Mouse (Mus musculus) testis, adult 2 months (tissue): ENCODE results near the gene Tnrc6b. TPM values are rescaled to one million over a fixed set of nuclear protein-coding genes. Genes with fewer than 3 reads are reported as not detected.
A peak's percentile ranks its signal among the peaks of the same experiment; 100 is the strongest.

Source experiments
- H3K27ac ChIP-seq: fragments of 200-500 bp; 2 replicates; pipeline ENCODE4 v1.5.1; 2012; ENCODE audit warnings: low read depth, low read length; ENCODE audit not compliant: control insufficient read depth, insufficient read depth
- H3K27me3 ChIP-seq: fragments of 200-500 bp; 2 replicates; pipeline ENCODE4 v1.6.1; 2012; ENCODE audit warnings: mild to moderate bottlenecking, low read length, moderate library complexity; ENCODE audit not compliant: control insufficient read depth, insufficient read depth
- H3K36me3 ChIP-seq: fragments of 200-500 bp; 2 replicates; pipeline ENCODE4 v1.6.1; 2012; ENCODE audit warnings: mild to moderate bottlenecking, low read length; ENCODE audit not compliant: control insufficient read depth, insufficient read depth
- H3K4me1 ChIP-seq: fragments of 200-500 bp; 2 replicates; pipeline ENCODE4 v1.6.1; 2012; ENCODE audit warnings: low read length; ENCODE audit not compliant: control insufficient read depth, insufficient read depth
- H3K4me3 ChIP-seq: fragments of 200-500 bp; 2 replicates; pipeline ENCODE4 v1.5.1; 2012; ENCODE audit warnings: low read depth, mild to moderate bottlenecking, low read length, moderate library complexity, mixed read lengths; ENCODE audit not compliant: control insufficient read depth
- CTCF ChIP-seq: fragments of 200-500 bp; IDR thresholded peaks from 2 replicates; pipeline ENCODE4 v1.5.1; 2012; ENCODE audit warnings: low read depth, mild to moderate bottlenecking, inconsistent platforms, low read length, moderate library complexity; ENCODE audit not compliant: control insufficient read depth, insufficient read depth, insufficient replicate concordance
- POLR2A ChIP-seq: fragments of 200-500 bp; IDR thresholded peaks from 2 replicates; pipeline ENCODE4 v1.6.1; 2012; ENCODE audit warnings: low read depth, mild to moderate bottlenecking, inconsistent platforms, low read length, moderate library complexity; ENCODE audit not compliant: control insufficient read depth
- polyA plus RNA-seq: library from polyadenylated mRNA; depleted of rRNA; stranded (reverse); fragments of >200 nt; gene quantifications from 2 replicates; pipeline ENCODE4 v1.2.3, GENCODE M21; 2012; rRNA removed

Tnrc6b gene
- 26.5 and 29.5 TPM in 2 replicates for polyA plus RNA-seq

DNA sequence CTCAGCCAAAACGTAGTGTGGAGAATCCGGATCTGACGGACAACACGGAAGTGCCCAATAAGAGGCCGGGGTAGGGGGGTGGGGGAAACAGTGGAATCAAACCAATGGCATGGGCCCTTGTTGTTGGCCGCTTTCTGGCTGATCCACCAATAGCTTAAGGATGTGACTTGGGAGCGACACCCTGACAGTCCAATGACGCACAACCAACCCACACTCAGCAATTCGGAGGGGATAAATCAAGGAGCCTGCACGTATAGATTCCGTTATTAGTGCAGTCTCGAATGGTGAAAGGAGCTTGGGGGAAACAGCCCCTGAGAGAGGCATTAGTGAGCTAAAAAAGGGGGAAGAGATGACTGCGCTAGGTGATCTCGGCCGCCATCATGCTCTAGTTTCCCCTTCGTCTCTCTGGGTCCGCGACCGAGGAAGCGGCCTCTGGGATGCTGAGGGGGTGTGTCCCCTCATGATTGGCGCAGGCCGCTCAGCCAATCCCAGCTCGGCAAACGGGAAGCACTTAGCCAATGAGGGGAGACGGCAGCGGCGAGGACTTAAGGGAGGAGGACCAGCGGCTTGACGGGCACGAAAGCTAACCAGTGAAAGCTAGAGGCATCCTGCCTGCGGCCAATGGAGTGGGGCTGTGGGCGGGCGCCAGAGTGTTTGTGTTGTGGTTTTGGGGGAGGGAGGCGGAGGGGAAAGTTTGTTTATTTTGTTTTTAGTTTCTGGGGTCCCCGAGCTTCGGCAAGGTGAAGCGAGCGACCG, at the start of gene Tnrc6b:
TSS of gene Tnrc6b (plus strand) at position 706 of the 756 bp plus-strand sequence.
- Histone ChIP-seq H3K27ac (peak within 1 kb of the TSS; percentile 99), H3K27me3 (no peaks in the 10 kb centered on the region), H3K36me3 (no peaks in the 10 kb centered on the region), H3K4me3 (peak within 1 kb of the TSS; percentile 93), H3K4me1 (peaks cover 15% of the 10 kb centered on the region)
- no peak for TF ChIP-seq CTCF
- TF ChIP-seq POLR2A: peak; percentile 90

DNA sequence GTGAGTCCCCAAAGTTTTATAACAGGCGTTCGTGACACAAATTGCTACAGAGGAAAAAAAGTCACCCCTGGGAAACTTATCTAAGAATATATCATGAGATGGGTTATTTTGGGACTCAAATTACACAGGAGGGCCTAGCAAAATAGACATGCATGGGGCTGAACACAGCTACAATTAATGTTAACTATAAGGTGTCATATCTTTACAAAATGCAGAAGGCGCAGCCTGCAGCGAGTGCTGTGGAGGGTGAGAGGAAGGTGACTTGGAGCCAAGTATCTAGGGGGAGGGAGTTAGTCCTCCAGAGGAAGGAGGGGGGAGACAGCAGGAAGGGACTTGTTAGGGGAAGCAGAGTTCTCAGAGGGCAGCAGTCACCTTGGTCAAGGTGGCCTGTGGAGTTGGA, 46.7 kb upstream of the Tnrc6b start:
- Histone ChIP-seq H3K4me1 (no peaks in the 10 kb centered on the region), H3K36me3 (no peaks in the 10 kb centered on the region), H3K4me3 (no peak overlapping the region), H3K27me3 (no peaks in the 10 kb centered on the region), H3K27ac (no peak overlapping the region)
- TF ChIP-seq CTCF: no peak
- no peak for TF ChIP-seq POLR2A

- TF ChIP-seq POLR2A (peak; percentile 39; the same call in 1 of the 2 replicates), CTCF (no peak)
- no peaks in the 10 kb centered on the region for H3K36me3 ChIP-seq
- peak within 1 kb of the TSS; percentile 51 for H3K27ac ChIP-seq
- peaks cover 11% of the 10 kb centered on the region for H3K4me1 ChIP-seq
- peak within 1 kb of the TSS; percentile 82 for H3K4me3 ChIP-seq
- no peaks in the 10 kb centered on the region for H3K27me3 ChIP-seq
Observed at GRCm38 (mm10) chr15:80671295-80672252, 39.5 kb upstream of the Tnrc6b start, which contains the start of gene Fam83f. Gene Fam83f, plus strand, starts transcription at chr15:80671847.

DNA sequence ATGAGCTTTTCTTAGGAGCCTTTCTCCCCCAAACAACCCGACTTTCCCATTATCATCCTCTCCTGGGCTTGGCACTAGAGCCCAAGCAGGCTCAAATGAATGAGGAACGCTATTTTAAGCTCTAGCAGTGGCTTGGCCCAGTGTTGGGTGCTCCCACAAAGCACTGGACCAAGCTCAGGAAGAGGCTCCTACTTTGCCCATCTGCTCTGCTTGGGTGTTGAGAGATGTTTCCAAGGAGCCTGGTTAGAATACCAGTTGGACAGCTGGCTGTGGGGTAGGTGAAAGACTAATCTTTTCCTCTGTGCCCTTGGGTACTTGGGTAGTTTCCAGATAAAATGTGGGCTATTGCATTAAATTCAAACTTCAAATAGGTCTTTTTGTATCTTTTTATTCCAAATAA, 38.3 kb upstream of the Tnrc6b start:
- TF ChIP-seq CTCF: no peak
- TF ChIP-seq POLR2A: no peak
- H3K4me1 ChIP-seq: peaks cover 11% of the 10 kb centered on the region
- no peaks in the 10 kb centered on the region for H3K27me3 ChIP-seq
- H3K36me3 ChIP-seq: no peaks in the 10 kb centered on the region
- no peak overlapping the region for H3K27ac ChIP-seq
- H3K4me3 ChIP-seq: no peak overlapping the region

GRCm38 (mm10) chr15:80673337-80674095, 37.6 kb upstream of the Tnrc6b start:
- Histone ChIP-seq H3K27me3 (no peaks in the 10 kb centered on the region), H3K4me3 (no peak overlapping the region), H3K4me1 (peaks cover 11% of the 10 kb centered on the region), H3K36me3 (no peaks in the 10 kb centered on the region), H3K27ac (no peak overlapping the region)
- TF ChIP-seq POLR2A (no peak), CTCF (no peak)

GRCm38 (mm10) chr15:80674700-80675099, 36.4 kb upstream of the Tnrc6b start:
- Histone ChIP-seq H3K4me1 (peaks cover 11% of the 10 kb centered on the region), H3K4me3 (no peak overlapping the region), H3K36me3 (no peaks in the 10 kb centered on the region), H3K27me3 (no peaks in the 10 kb centered on the region), H3K27ac (no peak overlapping the region)
- TF ChIP-seq POLR2A: no peak
- TF ChIP-seq CTCF: no peak
